Mouse (Mus musculus) lung, postnatal 10 days (tissue): ENCODE results near the gene Rabep1.
"Not testable (repeated sequence)": the region's sequence is repeated elsewhere in the genome, so short reads cannot be mapped to it uniquely, and the experiment has no call there.

Experiments
- DNase-seq: peaks from one replicate; pipeline ENCODE4 v3.0.0; 2021

Gene Rabep1

DNA sequence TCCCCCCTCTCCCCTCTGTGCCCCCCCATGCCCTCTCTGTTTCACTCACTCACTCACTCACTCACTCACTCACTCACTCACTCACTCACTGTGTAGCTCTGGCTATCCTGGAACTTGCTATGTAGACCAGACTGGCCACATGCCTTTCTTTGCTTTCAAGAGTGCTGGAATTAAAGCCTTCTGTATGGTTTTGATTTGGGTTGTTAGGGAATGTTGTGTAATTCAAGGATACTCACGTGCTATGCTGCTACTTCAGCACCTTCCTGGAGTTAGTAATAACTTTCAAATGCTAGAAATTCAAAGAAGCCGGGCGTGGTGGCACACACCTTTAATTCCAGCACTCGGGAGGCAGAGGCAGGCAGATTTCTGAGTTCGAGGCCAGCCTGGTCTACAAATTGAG lies 53.6 kb downstream of the Rabep1 start:
- DNase-seq = not testable (repeated sequence)

DNA sequence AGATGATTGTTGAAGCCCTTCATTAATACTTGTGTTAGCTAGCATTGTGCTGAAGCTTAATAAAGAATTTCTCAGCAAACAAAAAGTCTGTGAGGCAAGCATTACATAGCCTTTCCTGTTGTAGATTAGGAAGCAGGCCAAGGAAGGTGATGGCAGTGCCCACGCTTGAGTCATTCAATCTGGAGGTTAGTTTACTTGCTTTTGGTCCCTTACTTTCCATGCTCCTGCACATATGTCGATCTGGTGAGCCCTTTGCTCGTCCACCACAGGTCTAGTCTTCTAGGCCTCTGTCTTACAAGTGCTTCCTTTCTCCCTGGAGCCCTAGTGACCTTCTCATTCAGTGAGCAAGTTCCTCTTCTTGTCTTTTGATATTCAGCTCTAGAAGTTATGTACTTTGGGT lies 62.1 kb downstream of the Rabep1 start:
- no peak for DNase-seq

DNA sequence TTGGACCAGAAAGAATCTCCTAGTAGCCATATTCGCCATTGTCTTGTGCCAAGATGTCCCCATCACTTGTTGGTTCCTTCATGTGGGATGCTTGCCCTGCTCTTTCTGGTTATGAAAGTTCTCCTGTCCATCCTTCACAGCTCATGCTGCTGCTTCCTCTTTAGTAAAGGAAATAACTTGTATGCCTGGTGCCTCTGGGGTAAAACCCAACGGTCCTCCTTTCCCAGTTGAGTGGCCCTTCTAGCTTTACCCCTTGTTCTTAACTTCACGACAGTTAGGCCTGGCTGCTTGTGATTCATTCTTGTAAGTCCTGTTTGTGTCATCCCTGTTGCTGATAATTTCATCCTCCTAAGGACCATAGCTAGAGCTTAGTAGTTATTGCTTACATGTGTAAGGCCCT lies 66.7 kb downstream of the Rabep1 start:
- DNase-seq = no peak

DNA sequence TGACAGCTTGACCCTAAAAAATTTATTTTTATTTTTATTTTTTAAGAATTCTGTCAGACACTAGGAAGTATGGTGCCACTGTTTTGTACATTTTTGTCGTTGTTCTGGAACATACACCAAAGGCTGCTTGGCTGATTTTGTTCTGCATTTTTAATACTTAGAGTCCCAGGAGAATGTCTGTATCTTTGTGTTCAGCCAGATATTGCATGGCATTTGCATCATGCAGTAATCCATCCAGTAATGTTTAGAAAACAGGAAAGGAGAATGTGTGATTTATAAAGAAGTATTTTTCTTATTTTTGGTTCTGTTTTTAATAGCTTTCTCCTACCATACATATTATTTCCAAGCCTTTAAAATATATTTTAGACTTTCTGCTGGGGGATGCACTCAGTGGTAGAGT lies 67.3 kb downstream of the Rabep1 start:
- no peak for DNase-seq

DNA sequence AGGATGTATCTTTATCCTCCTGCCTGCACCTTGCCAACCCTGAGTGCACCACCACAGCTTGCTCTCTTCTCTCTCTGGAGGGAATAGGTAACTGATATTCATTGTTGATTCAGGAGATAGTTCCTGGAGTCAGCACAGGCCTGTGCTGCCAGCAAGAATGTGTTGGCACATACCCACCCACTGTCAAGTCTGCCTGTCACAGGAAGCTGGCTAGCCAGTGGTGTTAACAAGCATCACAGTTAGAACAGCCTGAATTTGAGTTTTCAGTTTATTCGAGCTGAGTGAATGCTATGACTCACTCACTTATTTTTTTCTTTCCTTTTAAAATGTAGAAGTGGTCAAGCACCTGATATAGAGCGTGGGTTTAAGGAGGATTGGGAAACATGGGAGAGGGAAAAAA lies 73.3 kb downstream of the Rabep1 start:
- DNase-seq = no peak

DNA sequence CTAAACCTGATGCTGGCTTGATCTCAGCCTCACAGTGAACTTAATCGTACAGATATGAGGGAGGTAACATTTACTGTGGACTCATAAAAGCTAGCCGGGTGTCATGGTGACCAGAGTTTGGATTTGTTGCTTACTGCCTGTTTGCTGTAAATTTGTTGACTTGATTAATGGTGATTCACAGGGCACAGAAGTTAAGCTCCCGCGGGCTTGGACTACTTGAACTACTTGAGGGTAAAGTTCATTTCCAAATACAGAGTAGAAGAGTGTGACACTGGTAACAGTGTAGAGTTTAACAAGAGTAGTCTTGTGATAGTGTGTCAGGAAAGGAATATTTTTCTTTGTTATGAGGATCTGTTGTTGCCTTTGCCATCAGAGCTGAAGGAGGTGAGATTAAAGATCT lies 74.9 kb downstream of the Rabep1 start:
- no peak for DNase-seq

DNA sequence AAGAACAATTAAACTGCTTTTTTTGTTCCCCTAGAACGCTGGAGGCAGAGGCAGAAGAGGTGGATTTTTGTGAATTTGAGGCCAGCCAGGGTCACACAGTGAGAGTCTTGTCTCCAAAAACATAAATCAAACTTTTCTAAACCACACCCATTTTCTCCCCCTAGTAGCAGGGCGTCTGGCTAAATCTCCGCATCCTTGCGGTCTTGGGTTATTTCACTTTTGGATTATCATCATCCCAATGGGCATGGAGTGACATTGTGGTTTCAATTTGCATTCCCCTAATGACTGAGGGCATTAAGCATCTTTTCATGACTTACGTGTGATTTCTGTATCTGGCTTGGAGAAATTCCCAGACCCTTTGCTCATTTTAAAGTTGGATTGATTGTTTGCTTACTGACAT lies 86.9 kb downstream of the Rabep1 start:
- DNase-seq = no peak

DNA sequence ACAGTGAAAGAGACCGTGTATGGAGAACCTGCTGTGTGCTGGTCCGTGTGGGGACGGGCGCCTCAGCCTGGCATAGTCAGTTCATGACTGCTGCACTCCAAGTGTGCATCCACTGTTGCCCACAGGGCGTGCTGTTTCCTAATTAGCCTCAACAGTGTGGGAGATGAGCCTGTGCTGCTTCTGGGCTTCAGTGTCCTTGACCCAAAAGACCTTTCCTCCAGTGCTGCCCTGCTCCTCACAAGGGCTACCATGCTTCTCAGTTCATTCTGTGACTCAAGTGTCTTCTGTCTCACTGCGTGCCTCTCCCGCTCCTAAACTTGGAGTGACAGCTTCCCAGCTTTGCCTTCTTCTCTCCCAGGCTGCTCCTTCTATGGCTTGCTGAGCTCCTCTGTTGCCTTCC lies 90.7 kb downstream of the Rabep1 start:
- no peak for DNase-seq

DNA sequence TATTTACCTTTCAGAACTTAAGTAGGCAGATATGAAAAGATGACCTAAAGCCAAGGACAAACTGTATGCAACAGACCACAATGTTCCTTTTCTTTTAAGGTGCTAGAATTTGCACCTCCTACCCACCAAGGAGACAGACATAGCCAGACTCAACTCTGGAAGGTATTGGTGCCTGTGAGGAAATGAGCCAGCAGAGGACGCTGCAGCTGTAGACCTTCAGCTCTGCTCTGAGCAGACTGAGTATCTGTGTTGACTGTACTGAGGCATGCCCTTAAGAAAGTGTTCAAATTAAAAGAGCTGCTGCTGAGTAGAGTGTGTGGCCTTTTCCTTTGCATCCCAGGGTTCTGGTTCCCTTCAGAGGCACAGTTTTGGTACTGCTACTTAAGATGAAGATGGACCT lies 98.0 kb downstream of the Rabep1 start:
- no peak for DNase-seq

DNA sequence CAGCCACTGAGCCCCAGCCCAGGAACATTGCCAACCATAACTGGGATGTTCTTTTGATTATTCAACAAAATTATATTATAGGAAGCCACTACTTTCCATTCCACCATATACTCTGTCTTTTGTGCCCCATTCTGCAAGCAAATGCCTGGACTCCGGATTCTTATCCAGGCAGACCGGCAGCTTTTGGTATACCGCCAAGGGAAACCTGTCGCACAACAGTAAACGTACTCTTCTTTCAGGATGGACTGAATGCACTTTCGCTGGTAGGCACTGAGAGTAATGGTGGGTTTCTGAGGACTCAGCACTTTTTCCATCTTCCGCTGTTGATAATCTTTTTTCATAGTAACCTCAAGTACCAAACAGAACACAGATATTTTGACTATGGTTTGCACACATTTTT lies 99.1 kb downstream of the Rabep1 start:
- DNase-seq = no peak

DNA sequence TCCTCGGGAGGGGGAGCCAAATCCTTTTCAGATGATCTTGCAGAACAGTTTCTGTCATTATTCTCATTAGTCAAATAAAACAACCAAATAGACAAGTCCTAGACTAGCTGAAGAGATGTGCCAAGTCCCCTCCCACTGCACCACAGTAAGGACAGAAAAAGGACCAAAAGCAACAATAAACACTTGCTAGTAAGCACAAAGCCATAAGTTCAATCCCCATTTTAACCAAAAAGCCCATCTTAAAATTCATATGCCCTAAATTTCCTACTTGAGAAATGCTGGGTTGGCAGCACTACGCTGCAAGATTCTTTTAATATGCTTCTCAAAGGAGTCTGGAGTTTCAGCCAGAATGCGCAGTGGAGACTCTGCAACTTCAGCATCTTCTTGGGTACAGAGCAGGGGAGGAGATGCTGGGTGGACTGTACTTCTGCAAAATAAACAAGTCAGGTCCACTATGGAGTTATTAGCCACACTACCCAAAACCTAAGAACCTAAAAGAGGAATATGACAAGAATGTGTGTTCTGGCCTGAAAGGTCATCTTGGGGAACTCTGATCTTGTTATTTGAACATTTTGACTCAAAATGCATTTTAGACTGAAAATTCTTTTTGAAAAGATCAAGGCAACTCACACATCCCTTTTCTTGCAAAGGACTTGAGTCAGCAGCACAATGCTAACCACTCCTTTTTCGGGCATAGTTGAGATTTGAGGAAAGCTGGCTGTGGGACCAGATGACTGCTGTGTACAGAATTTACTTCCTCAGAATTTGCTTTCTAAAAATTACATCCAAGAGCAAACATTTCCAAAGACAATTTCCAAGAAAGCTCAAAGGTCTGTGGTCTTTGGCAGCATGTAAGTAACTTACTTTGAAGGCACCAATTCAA lies 100.6 kb downstream of the Rabep1 start:
- DNase-seq = no peak

DNA sequence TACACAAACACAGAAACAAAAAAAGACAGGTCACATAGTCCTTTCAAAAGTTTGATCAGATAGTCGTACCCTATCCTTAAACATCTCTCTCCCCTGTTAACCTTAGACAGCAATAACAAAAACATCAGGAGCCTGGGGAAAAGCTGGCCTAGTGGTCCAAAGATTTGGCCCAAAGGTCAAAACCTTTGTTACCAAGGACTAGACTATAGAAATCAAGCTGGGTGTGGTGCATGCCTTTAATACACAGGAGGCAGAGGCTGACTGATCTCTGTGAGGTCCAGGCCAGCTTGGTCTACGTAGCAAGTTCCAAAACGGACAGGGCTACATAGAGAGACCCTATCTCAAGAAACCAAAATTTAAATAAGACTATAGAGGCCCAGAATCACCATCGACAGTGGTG lies 110.1 kb downstream of the Rabep1 start:
- DNase-seq = no peak

DNA sequence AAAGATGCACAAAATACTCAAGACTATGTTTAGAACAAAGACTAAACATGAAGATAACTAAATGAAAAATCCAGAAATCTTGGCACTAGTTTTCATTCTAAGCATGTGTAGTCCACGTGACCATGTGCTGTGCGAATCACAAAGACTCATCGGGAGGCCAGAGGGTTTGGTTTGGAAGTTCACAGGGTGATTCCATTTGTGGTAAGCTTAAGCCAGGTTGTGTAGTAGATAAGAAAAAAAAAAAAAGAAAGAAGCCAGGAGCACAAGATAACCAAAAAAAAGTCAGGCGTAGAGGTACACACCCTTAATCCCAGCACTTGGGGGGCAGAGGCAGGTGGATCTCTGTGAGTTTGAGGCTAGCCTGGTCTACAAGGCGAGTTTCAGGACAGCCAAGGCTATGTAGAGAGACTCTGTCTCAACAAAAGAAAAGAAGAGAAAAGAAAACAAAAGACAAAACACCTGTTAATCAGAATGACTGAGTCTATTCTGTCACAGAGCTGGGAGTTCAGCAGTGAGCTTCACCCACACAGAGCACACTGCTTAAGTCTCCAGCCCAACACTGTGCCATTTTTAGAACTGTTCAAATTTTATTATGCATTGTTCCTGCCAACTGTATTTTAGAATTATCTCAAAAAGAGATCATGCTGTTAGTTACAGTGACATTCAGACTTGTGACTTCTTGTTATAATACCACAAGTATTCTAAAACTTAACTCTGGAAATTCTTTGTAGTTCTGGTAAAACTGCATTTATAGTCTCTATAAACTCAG lies 116.4 kb downstream of the Rabep1 start:
- DNase-seq = no peak

DNA sequence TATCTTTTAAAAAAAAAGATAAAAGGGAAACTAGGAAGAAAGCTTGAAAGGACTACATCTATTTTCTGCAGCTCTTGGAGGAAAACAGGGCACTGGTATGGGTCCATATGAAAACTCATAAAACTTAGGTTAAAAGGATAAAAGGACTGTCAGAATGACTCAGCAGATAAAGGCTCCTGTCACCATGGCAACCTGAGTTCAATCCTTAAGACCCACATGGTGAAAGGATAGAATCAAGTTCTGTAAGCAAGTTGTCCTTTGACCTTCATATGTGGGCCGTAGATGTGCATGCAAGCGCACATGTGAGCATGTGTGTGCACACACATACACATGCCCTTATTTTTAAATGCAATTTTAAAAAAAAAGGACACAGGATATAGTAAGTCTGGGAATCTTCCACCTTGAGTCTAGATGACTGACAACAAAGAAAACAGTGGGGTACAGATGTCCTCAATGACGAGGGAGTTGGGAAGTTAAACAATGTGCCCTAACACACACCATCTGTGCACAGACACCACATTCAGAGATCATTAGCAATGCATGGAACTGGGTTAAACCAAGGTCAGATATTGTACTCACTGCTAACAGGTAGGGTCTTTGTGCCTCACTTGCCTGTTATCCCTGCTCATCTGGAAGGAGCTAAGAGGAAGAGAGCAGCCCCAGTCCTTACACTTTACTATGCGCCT lies 119.8 kb downstream of the Rabep1 start:
- no peak for DNase-seq

DNA sequence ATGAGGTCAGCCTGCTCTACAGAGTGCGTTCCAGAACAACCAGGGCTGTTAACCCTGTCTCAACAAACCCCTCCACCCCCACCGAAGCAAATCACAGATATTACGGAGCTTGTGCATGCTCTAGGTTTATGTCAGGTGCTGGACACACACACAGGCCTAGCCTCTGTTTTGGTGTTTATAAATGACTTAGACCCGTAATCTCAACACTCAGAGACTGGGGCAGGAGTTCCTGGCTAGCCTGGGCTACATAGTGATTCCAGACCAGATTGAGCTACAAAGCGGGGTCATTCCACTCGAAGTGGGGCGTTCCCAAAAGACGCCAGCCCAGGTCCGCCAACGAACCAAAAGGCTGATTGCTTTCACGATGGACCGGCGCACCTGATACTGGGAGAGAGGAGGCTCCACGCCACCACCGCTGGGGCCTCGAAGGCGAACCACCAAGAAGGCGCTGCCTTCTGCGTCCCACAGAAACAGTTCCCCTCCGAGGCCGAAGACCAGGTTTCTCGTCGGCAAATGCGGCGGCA lies 124.8 kb downstream of the Rabep1 start:
- no peak for DNase-seq

DNA sequence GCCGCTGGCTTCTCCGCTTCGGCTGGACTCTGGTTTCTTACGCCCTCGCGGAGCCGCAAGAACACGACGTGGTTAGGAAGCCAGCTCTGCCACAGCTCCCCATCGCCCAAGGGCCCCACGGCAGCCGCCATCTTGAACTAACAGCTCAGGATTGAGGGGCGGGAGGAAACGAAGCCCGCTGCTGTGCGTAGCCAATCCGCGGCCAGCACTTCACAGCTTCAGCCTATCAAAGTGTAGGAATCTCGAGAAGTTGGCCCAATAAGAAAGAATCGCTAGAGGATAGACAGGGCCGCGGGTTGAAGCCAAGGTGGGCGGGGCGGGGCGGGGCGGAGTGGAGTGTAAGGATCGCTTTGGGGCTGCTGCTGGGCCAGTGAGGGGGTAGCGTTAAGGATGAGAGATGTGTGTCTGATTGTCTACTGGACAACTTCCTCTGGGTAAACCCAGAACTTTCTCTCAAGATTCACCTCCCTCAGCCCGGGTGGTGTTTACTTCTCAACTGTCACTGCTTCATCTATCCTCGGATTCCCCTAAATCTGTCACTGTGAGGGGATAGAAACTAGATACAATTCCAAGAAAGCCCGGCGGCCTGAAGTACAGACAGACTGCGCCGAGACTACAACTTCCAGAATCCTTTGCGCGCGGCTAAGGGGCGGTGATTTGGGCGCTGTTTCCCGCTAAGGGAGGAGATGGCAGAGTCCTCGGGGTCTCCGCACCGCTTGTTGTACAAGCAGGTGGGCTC lies 125.4 kb downstream of the Rabep1 start, which contains the start of the genes Nup88 and Rpain:
Gene Nup88 (minus strand): TSS at position 153 of the 739 bp plus-strand sequence.
Gene Rpain (plus strand): TSS at position 393 of the 739 bp plus-strand sequence.
- peak; percentile 96 for DNase-seq

DNA sequence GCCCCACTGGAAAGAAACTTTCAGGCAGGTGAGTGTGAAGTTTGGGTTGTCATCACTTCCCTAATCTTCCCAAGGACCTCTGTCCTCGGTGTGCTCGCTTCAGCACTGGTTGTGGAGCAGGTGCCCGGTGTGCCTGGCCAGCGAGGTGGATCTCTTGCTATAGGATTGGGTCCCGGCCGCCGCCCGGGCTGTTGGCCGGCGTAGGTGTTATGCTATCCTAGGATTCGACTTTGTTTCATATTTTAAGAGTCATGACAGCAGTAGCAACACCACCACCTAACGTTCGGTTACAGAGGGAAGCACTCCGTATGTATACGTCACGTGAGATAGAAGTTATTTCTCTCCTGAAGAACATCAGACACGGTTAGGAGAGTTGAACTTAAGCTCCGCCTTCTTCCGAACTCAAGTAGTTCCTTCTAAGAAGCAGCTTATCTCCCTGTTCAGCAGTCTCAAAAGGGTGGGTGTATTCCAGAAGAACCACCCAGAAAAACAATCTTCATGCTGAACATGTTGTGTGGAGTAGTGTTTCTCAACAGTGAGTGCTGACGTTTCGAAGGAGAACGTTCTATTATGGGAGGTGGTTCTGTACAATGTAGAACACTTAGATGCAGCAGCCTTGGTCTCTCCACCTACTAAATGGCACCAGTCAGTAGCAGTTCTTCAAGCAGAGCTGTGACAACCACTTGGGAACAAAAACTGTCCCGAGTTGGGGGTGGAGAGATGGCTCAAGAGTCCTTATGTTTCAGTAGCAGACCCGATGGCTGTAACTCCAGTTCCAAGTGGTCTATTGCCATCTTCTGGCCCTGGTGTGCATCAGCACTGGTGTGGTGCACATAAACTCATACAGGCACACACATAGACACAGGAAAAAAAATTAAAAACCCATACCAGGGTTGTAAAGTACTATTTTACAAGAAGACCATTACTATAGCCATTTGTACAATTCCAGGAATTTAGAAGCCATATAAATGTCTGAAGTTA lies 126.3 kb downstream of the Rabep1 start:
- DNase-seq = peak; percentile 36

DNA sequence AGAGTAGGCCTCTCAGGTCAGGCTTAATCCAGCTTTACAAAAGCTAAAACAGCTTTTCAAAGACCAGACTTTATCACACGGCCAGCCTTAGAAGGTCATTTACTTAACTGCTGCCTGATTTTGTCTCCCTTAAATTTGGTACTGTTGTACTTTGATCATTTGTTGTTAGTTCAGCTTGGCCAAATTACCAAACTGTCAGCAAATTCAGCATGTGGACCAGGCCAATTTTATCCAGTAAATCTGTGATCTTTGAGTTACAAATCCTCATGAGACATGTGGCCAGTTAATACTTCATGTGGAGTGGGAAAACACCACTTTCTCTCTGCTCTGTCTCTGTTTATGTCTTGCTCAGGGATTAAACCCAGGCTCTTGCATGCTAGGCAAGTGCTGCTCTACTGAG lies 128.0 kb downstream of the Rabep1 start:
- DNase-seq = no peak

DNA sequence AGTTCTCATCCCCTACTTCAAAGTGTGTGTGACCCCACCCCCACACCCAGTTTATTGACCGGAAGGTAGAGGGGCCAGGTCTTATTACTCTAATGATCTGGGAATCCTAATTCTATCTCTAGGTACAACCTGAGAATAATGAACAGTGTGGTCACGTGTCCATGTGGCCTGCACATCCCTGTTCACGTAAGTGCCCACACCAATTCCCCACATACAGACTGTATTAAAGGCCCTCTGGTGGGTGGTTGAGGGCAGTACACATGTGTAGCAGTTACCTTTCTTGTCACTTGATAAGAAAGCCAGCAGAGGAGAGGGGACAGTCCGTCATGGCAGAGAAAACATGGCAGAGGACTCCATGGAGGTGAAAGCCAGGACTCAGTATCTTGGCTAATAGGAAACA lies 129.4 kb downstream of the Rabep1 start:
- DNase-seq = peak; percentile 19

DNA sequence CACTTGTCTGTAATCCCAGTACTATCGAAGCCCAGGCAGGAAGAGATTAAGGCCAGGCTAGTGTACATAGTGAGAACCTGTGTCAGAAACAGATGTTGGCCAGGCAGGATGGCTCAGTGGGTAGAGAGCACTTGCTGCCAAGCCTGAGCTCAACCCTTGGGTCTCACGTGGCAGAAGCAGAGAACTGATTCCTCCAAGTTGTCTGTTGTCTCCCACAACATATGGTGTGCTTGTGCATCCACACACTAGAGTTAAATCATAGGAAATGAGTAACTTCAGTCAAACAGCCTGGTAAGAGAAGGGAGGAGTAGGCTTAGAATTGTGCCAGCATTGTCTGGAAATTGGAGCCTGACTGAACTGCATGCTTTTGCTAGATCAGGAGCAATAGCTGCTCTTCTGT lies 130.6 kb downstream of the Rabep1 start:
- no peak for DNase-seq

DNA sequence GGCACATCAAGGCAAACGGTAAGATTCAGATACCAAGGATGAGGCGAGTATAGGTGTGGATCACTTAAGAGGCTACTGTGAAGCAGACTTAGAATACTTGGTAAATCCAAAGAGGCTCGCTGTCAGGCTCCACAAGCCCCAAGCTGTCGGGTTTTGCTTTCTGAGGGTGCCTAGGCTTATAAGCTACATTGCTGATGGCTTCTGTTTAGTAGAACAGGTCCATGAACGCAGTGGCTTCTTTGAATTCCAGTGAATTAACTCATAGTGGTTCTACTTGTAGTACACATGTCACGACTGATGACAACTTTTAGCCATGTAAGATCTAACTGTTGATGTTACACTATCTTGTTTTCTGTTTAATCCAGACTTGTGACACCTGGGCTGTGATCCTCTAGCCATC lies 132.7 kb downstream of the Rabep1 start:
- no peak for DNase-seq
